ENCODE assay signal across 8 mouse cellular contexts in genomic region chr17:34026917-34027655, GRCm38 (mm10). TPM values are rescaled to one million over a fixed set of nuclear protein-coding genes. Genes with fewer than 3 reads are reported as not detected.
DNase-seq lines count a peak whose midpoint lies in the region; ATAC-seq and TF ChIP-seq lines count a peak whose summit lies in the region.

No protein-coding gene starts in this region.

- peak overlapping the region; percentile 69 for H3K27ac ChIP-seq in forebrain, postnatal 0 days (ENCODE audit: low read depth, low read length)
- H3K27ac ChIP-seq in kidney, embryonic 16.5 days (ENCODE audit: low read length) = peak overlapping the region; percentile 54

- TF ChIP-seq CTCF in forebrain, postnatal 0 days (IDR thresholded peaks at IDR 0.05; ENCODE audit: low read depth) = no peak

- peak overlapping the region; percentile 58 for H3K9ac ChIP-seq in forebrain, postnatal 0 days
- peak overlapping the region; percentile 75 for H3K9ac ChIP-seq in kidney, embryonic 16.5 days (replicated peaks; ENCODE audit: low read length)

- WGBS in forebrain, postnatal 0 days = 3% methylated on average over 36 of the region's 36 CpGs
- WGBS in kidney, embryonic 16.5 days = 9% methylated on average over 36 of the region's 36 CpGs

- H3K36me3 ChIP-seq in forebrain, postnatal 0 days (ENCODE audit: insufficient read depth) = peaks cover 22% of the 10 kb centered on the region
- peaks cover 28% of the 10 kb centered on the region for H3K36me3 ChIP-seq in kidney, embryonic 16.5 days (ENCODE audit: insufficient read depth, low read length)
- peaks cover 9% of the 10 kb centered on the region for H3K36me3 ChIP-seq in splenic B cell, adult 2 months (ENCODE audit: control insufficient read depth, insufficient read depth, low read length, poor library complexity, severe bottlenecking)

- peak overlapping the region; percentile 67 for H3K4me3 ChIP-seq in forebrain, postnatal 0 days (ENCODE audit: low read depth, low read length)
- H3K4me3 ChIP-seq in kidney, embryonic 16.5 days (ENCODE audit: low read length) = peak overlapping the region; percentile 56

- peak overlapping the region; percentile 98 for H3K4me2 ChIP-seq in forebrain, postnatal 0 days (ENCODE audit: low read depth)
- H3K4me2 ChIP-seq in kidney, embryonic 16.5 days (replicated peaks; ENCODE audit: low read depth, low read length) = peak overlapping the region; percentile 86

- peak; percentile 44 for DNase-seq in kidney, adult 11 months
- DNase-seq in kidney, postnatal 10 days = no peak
- peak; percentile 81 for DNase-seq in adrenal gland, adult 2 months
- DNase-seq in forebrain, postnatal 0 days = peak; percentile 23
- DNase-seq in splenic B cell, adult 2 months (ENCODE audit: low read depth, low spot score) = peak; percentile 88
- no peak for DNase-seq in right cerebral cortex, postnatal 14 days

- peaks cover 25% of the 10 kb centered on the region for H3K4me1 ChIP-seq in forebrain, postnatal 0 days (ENCODE audit: insufficient read depth)
- H3K4me1 ChIP-seq in kidney, embryonic 16.5 days (ENCODE audit: insufficient read depth, low read length) = peaks cover 57% of the 10 kb centered on the region

- ATAC-seq in forebrain, postnatal 0 days = no peak
- ATAC-seq in kidney, embryonic 16.5 days (ENCODE audit: low FRiP score, low TSS enrichment) = no peak
- ATAC-seq in megakaryocyte-erythroid progenitor cell, adult 5-6 weeks (replicated peaks; ENCODE audit: low FRiP score, low TSS enrichment, poor library complexity, severe bottlenecking) = 0 out of 2 replicates have a peak, but pooled peaks have one; percentile 6

- no peaks in the 10 kb centered on the region for H3K27me3 ChIP-seq in forebrain, postnatal 0 days (ENCODE audit: insufficient read depth, low read length)
- H3K27me3 ChIP-seq in kidney, embryonic 16.5 days (ENCODE audit: insufficient read depth, low read length) = no peaks in the 10 kb centered on the region
- no peaks in the 10 kb centered on the region for H3K27me3 ChIP-seq in splenic B cell, adult 2 months (ENCODE audit: control insufficient read depth, insufficient read depth, low read length, poor library complexity, severe bottlenecking)

- H3K9me3 ChIP-seq in forebrain, postnatal 0 days (ENCODE audit: low read length) = no peaks in the 10 kb centered on the region
- no peaks in the 10 kb centered on the region for H3K9me3 ChIP-seq in kidney, embryonic 16.5 days (ENCODE audit: low read length)

RNA-seq across cellular contexts. Expression of gene H2-Ke6, which starts 0.8 kb away (rescaled TPM):
- total RNA-seq in adrenal gland, adult 2 months (2021) = 100 to 1,000 TPM; 252 to 263 TPM
- polyA plus RNA-seq in adrenal gland, adult 2 months (2012; rRNA removed) = 362 and 465 TPM in 2 replicates
- 39.1 and 58.0 TPM in 2 replicates for total RNA-seq in forebrain, postnatal 0 days (2014; rRNA removed)
- 54.6 and 55.7 TPM in 2 replicates for polyA plus RNA-seq in forebrain, postnatal 0 days (2015; fragmentation: Nextera tagmentation; extraction: Ambion mirVana)
- 52.9 and 54.0 TPM in 2 replicates for polyA plus RNA-seq in kidney, embryonic 16.5 days (2015; fragmentation: Nextera tagmentation; extraction: Ambion mirVana)
- total RNA-seq in megakaryocyte-erythroid progenitor cell, adult 5-6 weeks (2014; fragmentation: Nextera tagmentation) = 118 and 144 TPM in 2 replicates
- 41.6 and 46.8 TPM in 2 replicates for total RNA-seq in megakaryocyte-erythroid progenitor cell, adult 5-6 weeks (2017)

RNA-seq across cellular contexts. Expression of gene Ring1, which starts 2.6 kb away (rescaled TPM):
- total RNA-seq in adrenal gland, adult 2 months (2021) = 10 to 100 TPM; 41.4 to 57.0 TPM
- 70.0 and 92.4 TPM in 2 replicates for polyA plus RNA-seq in adrenal gland, adult 2 months (2012; rRNA removed)
- total RNA-seq in forebrain, postnatal 0 days (2014; rRNA removed) = 20.7 and 21.4 TPM in 2 replicates
- 15.7 and 19.0 TPM in 2 replicates for polyA plus RNA-seq in forebrain, postnatal 0 days (2015; fragmentation: Nextera tagmentation; extraction: Ambion mirVana)
- polyA plus RNA-seq in kidney, embryonic 16.5 days (2015; fragmentation: Nextera tagmentation; extraction: Ambion mirVana) = 14.7 and 18.7 TPM in 2 replicates
- total RNA-seq in megakaryocyte-erythroid progenitor cell, adult 5-6 weeks (2014; fragmentation: Nextera tagmentation) = 12.8 and 24.7 TPM in 2 replicates
- 13.5 and 15.4 TPM in 2 replicates for total RNA-seq in megakaryocyte-erythroid progenitor cell, adult 5-6 weeks (2017)

RNA-seq across cellular contexts. Expression of gene Slc39a7, which starts 4.4 kb away (rescaled TPM):
- 100 to 1,000 TPM; 156 to 217 TPM for total RNA-seq in adrenal gland, adult 2 months (2021)
- polyA plus RNA-seq in adrenal gland, adult 2 months (2012; rRNA removed) = 291 and 321 TPM in 2 replicates
- 126 and 161 TPM in 2 replicates for total RNA-seq in forebrain, postnatal 0 days (2014; rRNA removed)
- 124 and 138 TPM in 2 replicates for polyA plus RNA-seq in forebrain, postnatal 0 days (2015; fragmentation: Nextera tagmentation; extraction: Ambion mirVana)
- 227 and 231 TPM in 2 replicates for polyA plus RNA-seq in kidney, embryonic 16.5 days (2015; fragmentation: Nextera tagmentation; extraction: Ambion mirVana)
- total RNA-seq in megakaryocyte-erythroid progenitor cell, adult 5-6 weeks (2014; fragmentation: Nextera tagmentation) = 18.1 and 18.3 TPM in 2 replicates
- total RNA-seq in megakaryocyte-erythroid progenitor cell, adult 5-6 weeks (2017) = 94.1 and 169 TPM in 2 replicates

RNA-seq across cellular contexts. Expression of gene Rxrb, which starts 4.5 kb away (rescaled TPM):
- 10 to 100 TPM; 47.5 to 54.9 TPM for total RNA-seq in adrenal gland, adult 2 months (2021)
- polyA plus RNA-seq in adrenal gland, adult 2 months (2012; rRNA removed) = 150 and 161 TPM in 2 replicates
- 56.2 and 60.8 TPM in 2 replicates for total RNA-seq in forebrain, postnatal 0 days (2014; rRNA removed)
- 58.1 and 58.4 TPM in 2 replicates for polyA plus RNA-seq in forebrain, postnatal 0 days (2015; fragmentation: Nextera tagmentation; extraction: Ambion mirVana)
- polyA plus RNA-seq in kidney, embryonic 16.5 days (2015; fragmentation: Nextera tagmentation; extraction: Ambion mirVana) = 52.7 and 56.7 TPM in 2 replicates
- total RNA-seq in megakaryocyte-erythroid progenitor cell, adult 5-6 weeks (2014; fragmentation: Nextera tagmentation) = 49.6 and 58.9 TPM in 2 replicates
- 31.4 and 33.3 TPM in 2 replicates for total RNA-seq in megakaryocyte-erythroid progenitor cell, adult 5-6 weeks (2017)

RNA-seq across cellular contexts. Expression of gene Col11a2, which starts 12.2 kb away (rescaled TPM):
- total RNA-seq in adrenal gland, adult 2 months (2021) = 1 to 10 TPM; 1.0 to 1.1 TPM
- polyA plus RNA-seq in adrenal gland, adult 2 months (2012; rRNA removed) = 0.35 and 1.7 TPM in 2 replicates
- total RNA-seq in forebrain, postnatal 0 days (2014; rRNA removed) = 10.2 and 28.0 TPM in 2 replicates
- 1.2 and 2.1 TPM in 2 replicates for polyA plus RNA-seq in forebrain, postnatal 0 days (2015; fragmentation: Nextera tagmentation; extraction: Ambion mirVana)
- polyA plus RNA-seq in kidney, embryonic 16.5 days (2015; fragmentation: Nextera tagmentation; extraction: Ambion mirVana) = 3.2 and 3.7 TPM in 2 replicates
- 1.1 and 3.6 TPM in 2 replicates for total RNA-seq in megakaryocyte-erythroid progenitor cell, adult 5-6 weeks (2014; fragmentation: Nextera tagmentation)
- total RNA-seq in megakaryocyte-erythroid progenitor cell, adult 5-6 weeks (2017) = 0.05 and 0.46 TPM in 2 replicates

Comparison
In these comparisons a context has a peak if more than half of its experiments do, and no peak if none do; other contexts are left out.
1. DNase-seq: peak in kidney, adult 11 months (single experiment), adrenal gland, adult 2 months (single experiment), forebrain, postnatal 0 days (single experiment) and splenic B cell, adult 2 months (single experiment); none in kidney, postnatal 10 days (single experiment) and right cerebral cortex, postnatal 14 days (single experiment).